Mouse (Mus musculus) neutrophil, adult 5-6 weeks (primary cell): ENCODE measurements at regions not wholly inside any gene's neighbourhood (a gene's known extent, or its start where the extent isn't known, plus 50 kb on each side); places are given as distances from the start of the nearest gene placed in this dataset.

Experiments
- ATAC-seq: fragments of 151-379, 151-347 bp; 2 replicates; pipeline ENCODE4 v1.8.0; 2017; ENCODE audit warnings: mild to moderate bottlenecking, moderate TSS enrichment; ENCODE audit not compliant: insufficient number of reproducible peaks, poor library complexity, low FRiP score, severe bottlenecking; ENCODE audit errors: extremely low read depth

GRCm38 (mm10) chr15:38603918-38604317 is 1178.6 kb downstream of the 4930447A16Rik start:
- no peak for ATAC-seq

- peak; percentile 85 for ATAC-seq
Observed at GRCm38 (mm10) chr15:38607368-38607767, 1182.0 kb downstream of the 4930447A16Rik start.

GRCm38 (mm10) chr15:38608207-38608870 is 1183.0 kb downstream of the 4930447A16Rik start:
- ATAC-seq: no peak

GRCm38 (mm10) chr15:38609522-38609921 is 1184.2 kb downstream of the 4930447A16Rik start:
- no peak for ATAC-seq
